Mouse (Mus musculus) thymus, adult 2 months (tissue): ENCODE measurements around the gene Zfp941.

Experiments
- CTCF ChIP-seq: fragments of 200-500 bp; IDR thresholded peaks from 2 replicates; pipeline ENCODE4 v1.5.1; 2012; ENCODE audit warnings: mild to moderate bottlenecking, control low read depth, low read length, moderate library complexity, borderline replicate concordance; ENCODE audit not compliant: control insufficient read depth, poor library complexity, insufficient read depth; ENCODE audit errors: extremely low read depth
- POLR2A ChIP-seq: fragments of 200-500 bp; IDR thresholded peaks from 2 replicates; pipeline ENCODE4 v1.6.1; 2012; ENCODE audit warnings: mild to moderate bottlenecking, low read length, control low read depth, moderate library complexity; ENCODE audit not compliant: control insufficient read depth, poor library complexity, insufficient read depth; ENCODE audit errors: extremely low read depth

DNA sequence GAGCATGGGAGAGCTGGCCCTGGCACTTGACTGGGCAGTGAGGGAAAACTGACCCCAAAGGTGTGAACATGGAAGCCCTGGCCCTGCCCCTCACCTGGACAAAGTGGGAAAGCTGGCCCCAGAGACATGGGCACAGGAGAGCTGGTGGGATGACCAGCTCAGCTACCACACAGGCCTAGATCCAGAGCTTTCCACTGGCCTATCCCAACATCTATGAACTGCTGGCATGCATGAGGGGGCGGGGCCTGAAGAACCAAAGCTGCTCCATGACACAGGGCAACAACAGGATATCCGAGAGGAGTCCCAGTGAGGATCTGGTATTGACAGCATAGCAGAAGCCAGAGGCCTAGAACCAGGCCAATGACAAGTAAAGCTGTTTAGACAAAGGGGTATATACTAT, 23.8 kb downstream of the Zfp941 start:
- TF ChIP-seq CTCF (no peak), POLR2A (no peak)
